Mouse (Mus musculus): ENCODE data around the gene Gm17604.

DNA sequence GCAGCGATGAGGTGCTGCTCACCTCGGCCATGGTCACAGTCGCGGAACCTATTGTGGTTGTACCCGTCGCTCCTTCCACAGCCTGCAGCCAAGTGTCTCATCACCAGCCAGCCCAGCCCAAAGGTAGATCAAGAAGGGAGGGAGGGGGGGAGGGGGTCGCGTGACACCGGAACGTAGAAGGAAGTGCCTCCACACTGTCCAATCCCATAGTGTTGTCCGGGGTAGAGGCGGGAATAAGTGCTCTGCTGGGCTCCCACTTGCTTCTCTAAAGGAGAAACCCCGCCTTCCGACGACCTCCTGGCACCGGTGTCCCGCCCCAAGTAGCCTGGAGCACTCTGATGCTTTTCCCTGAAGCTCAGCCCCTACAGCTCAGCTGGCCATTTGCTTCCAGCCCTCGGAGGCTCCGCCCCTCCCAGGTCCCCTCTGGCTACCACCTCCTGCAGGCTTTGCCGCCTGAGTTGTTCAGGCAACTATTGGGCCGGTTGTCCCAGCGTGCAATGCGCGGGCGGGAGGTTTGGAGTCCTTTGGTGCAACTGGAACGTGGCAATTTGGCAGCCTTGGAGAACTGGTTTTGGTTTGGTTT is 24.3 kb downstream of the Gm17604 start, which contains the start of the genes Mospd2 and Fancb:
- no peak for TF ChIP-seq CTCF (IDR thresholded peaks at IDR 0.05; ENCODE audit: low read depth)
- no peak for TF ChIP-seq EP300 (IDR thresholded peaks at IDR 0.05; ENCODE audit: low read depth)
